Mouse (Mus musculus) granulocyte monocyte progenitor cell, adult 5-6 weeks (primary cell): Measurements from ENCODE around the gene Speg. TPM values are rescaled to one million over a fixed set of nuclear protein-coding genes. Genes with fewer than 3 reads are reported as not detected.

Experiments
- ATAC-seq: replicated peaks from 2 replicates; pipeline ENCODE4 v1.8.0; 2016; ENCODE audit warnings: mild to moderate bottlenecking, moderate TSS enrichment, inconsistent platforms; ENCODE audit not compliant: poor library complexity, severe bottlenecking
- total RNA-seq, 2 experiments: library from RNA; stranded (forward) in 1 of 2; stranded (reverse) in 1 of 2; fragments of 200-712, 200-1000 nt in 1 of 2; fragments of >200 nt in 1 of 2; fragmentation: Nextera tagmentation in 1 of 2; gene quantifications; 2 replicates each; pipeline ENCODE4 v1.2.3; 2014 to 2017

The Speg gene
- total RNA-seq (2014; fragmentation: Nextera tagmentation) (not detected in 2 replicates), total RNA-seq (2017) (0.05 TPM in 1 of 2 replicates, not detected in the other)

GRCm38 (mm10) chr1:75374950-75375936 lies at the start of gene Speg:
Gene Speg, plus strand, starts transcription at chr1:75375297.
- peak; percentile 25; the same call in 1 of the 2 replicates for ATAC-seq

GRCm38 (mm10) chr1:75327461-75327860 lies 47.6 kb upstream of the Speg start:
- ATAC-seq: no peak

- no peak for ATAC-seq
Measured at GRCm38 (mm10) chr1:75331271-75331670, 43.8 kb upstream of the Speg start.

GRCm38 (mm10) chr1:75336461-75336860 lies 38.6 kb upstream of the Speg start:
- no peak for ATAC-seq

- ATAC-seq: no peak
Measured at GRCm38 (mm10) chr1:75337097-75337496, 38.0 kb upstream of the Speg start.

GRCm38 (mm10) chr1:75338091-75338694 lies 36.9 kb upstream of the Speg start:
- no peak for ATAC-seq

- no peak for ATAC-seq
Measured at GRCm38 (mm10) chr1:75339337-75339736, 35.8 kb upstream of the Speg start.

- ATAC-seq: no peak
Measured at GRCm38 (mm10) chr1:75340519-75340918, 34.6 kb upstream of the Speg start.

GRCm38 (mm10) chr1:75342874-75343416 lies 32.2 kb upstream of the Speg start:
- ATAC-seq: peak; percentile 77

- no peak for ATAC-seq
Measured at GRCm38 (mm10) chr1:75344291-75345035, 30.6 kb upstream of the Speg start.

- ATAC-seq: no peak
Measured at GRCm38 (mm10) chr1:75345036-75345935, 29.8 kb upstream of the Speg start.

- no peak for ATAC-seq
Measured at GRCm38 (mm10) chr1:75347279-75347678, 27.8 kb upstream of the Speg start.

- no peak for ATAC-seq
Measured at GRCm38 (mm10) chr1:75349275-75349674, 25.8 kb upstream of the Speg start.

- no peak for ATAC-seq
Measured at GRCm38 (mm10) chr1:75357261-75357660, 17.8 kb upstream of the Speg start.

GRCm38 (mm10) chr1:75358009-75358408 lies 17.1 kb upstream of the Speg start:
- ATAC-seq: no peak

- no peak for ATAC-seq
Measured at GRCm38 (mm10) chr1:75359346-75359745, 15.8 kb upstream of the Speg start.

- 0 out of 2 replicates have a peak, but pooled peaks have one; percentile 19 for ATAC-seq
Measured at GRCm38 (mm10) chr1:75360112-75361031, 14.7 kb upstream of the Speg start, which contains the start of gene Des. Gene Des, plus strand, starts transcription at chr1:75360329.

GRCm38 (mm10) chr1:75361123-75361522 lies 14.0 kb upstream of the Speg start:
- no peak for ATAC-seq
